Mouse (Mus musculus): Measurements from ENCODE around the gene Sf3b4. TPM values are rescaled to one million over a fixed set of nuclear protein-coding genes. Genes with fewer than 3 reads are reported as not detected.

Sf3b4 gene
- 135 and 151 TPM in 2 replicates for polyA plus RNA-seq (2014; fragmentation: Nextera tagmentation; extraction: Ambion mirVana)

DNA sequence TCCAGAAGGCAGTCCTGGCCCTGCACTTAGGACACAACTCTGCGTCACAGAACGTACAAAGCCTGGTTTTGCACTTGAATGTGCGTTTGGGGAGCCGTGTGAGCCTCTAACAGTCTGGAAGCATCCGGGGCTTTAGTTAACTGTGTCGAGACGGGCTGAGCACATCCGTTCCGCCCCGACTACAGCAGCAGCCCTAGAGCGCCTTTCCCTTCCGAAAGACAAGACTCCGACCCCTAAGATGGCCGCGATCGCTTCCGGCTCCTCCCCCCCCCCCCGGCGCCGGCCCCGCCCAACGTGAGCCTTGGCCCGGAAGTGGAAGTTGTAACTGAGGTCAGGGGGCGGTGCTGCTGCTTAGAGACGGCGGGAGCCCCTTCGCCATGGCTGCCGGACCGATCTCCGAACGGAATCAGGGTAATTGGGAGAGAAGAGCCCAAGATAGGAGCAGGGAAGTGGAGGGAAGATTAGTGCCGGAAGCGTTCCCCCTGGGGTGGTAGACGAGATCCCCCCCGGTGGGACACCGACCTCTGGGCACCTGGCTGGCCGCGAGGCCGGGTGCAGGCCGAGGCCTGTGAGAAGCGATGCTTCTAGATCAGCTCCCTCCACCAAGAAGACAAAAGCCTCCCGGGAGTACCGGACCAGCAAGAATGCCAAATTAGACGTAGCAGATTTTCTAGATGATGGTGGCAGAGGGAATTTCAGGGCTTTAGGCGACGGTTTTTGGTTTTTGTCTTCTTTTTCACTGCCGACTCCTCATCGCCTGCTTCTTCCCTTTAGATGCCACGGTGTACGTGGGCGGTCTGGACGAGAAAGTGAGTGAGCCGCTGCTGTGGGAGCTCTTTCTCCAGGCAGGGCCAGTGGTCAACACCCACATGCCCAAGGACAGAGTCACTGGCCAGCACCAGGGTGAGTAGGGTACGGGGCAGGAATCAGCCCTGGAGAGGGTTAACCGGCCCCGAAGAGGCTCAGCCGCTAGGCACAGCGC is at the start of gene Sf3b4:
Sf3b4 (plus strand) TSS at position 136 of the 982 bp plus-strand sequence.
- ATAC-seq (ENCODE audit: low FRiP score), result peak; percentile 93
- Histone ChIP-seq H3K4me3 (replicated peaks; ENCODE audit: low read length) (peak within 1 kb of the TSS; percentile 74), H3K9ac (peak within 1 kb of the TSS; percentile 89), H3K27me3 (ENCODE audit: control insufficient read depth, insufficient read depth, low read length) (no peaks in the 10 kb centered on the region), H3K4me1 (replicated peaks; ENCODE audit: control insufficient read depth, insufficient read depth, low read length) (peaks cover 24% of the 10 kb centered on the region), H3K4me2 (replicated peaks) (peak within 1 kb of the TSS; percentile 97), H3K9me3 (ENCODE audit: control insufficient read depth, low read length) (no peaks in the 10 kb centered on the region), H3K27ac (peak within 1 kb of the TSS; percentile 98), H3K36me3 (replicated peaks; ENCODE audit: control insufficient read depth, insufficient read depth) (peaks cover 38% of the 10 kb centered on the region)
- DNase-seq (ENCODE audit: low spot score), result peak; percentile 92
- under 1% methylated on average over 58 of the region's 58 CpGs for WGBS

DNA sequence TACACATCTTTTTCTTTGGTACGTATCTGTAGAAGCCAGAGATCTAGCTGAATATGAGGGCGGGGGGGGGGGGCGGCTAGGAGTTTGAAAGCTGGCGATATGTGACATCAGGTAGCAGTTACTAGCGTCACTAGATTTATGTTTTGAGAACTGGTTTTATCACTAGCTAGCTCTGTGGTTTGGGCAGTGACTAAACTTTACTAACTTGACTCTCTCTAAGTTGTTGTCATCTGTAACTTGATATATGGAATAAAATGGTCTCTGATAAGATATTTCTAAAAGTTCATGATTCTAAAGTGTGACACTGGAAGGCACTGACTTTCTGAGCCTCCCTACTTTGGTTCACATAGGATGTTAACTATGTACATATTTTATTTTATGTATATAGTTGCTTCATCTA is 47.9 kb upstream of the Sf3b4 start:
- 95% methylated on average over 5 of the region's 5 CpGs for WGBS
- Histone ChIP-seq H3K27me3 (ENCODE audit: control insufficient read depth, insufficient read depth, low read length) (no peaks in the 10 kb centered on the region), H3K27ac (no peak overlapping the region), H3K4me2 (replicated peaks) (no peak overlapping the region), H3K9ac (no peak overlapping the region), H3K4me1 (replicated peaks; ENCODE audit: control insufficient read depth, insufficient read depth, low read length) (no peaks in the 10 kb centered on the region), H3K36me3 (replicated peaks; ENCODE audit: control insufficient read depth, insufficient read depth) (no peaks in the 10 kb centered on the region), H3K9me3 (ENCODE audit: control insufficient read depth, low read length) (no peaks in the 10 kb centered on the region), H3K4me3 (replicated peaks; ENCODE audit: low read length) (no peak overlapping the region)
- DNase-seq (ENCODE audit: low spot score), result no peak
- no peak for ATAC-seq (ENCODE audit: low FRiP score)

DNA sequence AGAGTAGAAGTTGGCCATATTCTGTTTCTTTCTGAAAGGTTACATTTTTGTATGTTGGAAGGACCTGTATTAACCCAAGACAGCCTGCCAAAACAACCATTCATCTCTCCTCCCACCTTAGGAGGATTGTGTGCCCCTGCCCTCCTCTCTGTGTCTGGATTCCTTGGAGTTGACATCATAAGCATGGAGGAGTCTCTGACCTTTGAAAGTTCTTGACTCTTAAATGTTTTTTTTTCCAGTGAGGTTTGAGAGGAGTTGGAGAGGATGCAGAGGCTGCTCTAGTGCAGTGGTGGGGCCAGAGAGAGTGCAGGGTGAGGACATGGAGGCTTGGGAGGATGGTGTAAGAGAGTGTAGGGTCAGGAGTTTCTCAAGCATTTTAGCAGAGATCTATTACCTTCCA is 44.0 kb upstream of the Sf3b4 start:
- H3K9me3 ChIP-seq (ENCODE audit: control insufficient read depth, low read length), result no peaks in the 10 kb centered on the region
- no peak overlapping the region for H3K4me3 ChIP-seq (replicated peaks; ENCODE audit: low read length)
- ATAC-seq (ENCODE audit: low FRiP score) (no peak), DNase-seq (ENCODE audit: low spot score) (no peak)
- H3K4me1 ChIP-seq (replicated peaks; ENCODE audit: control insufficient read depth, insufficient read depth, low read length), result no peaks in the 10 kb centered on the region
- no peaks in the 10 kb centered on the region for H3K27me3 ChIP-seq (ENCODE audit: control insufficient read depth, insufficient read depth, low read length)
- no peak overlapping the region for H3K4me2 ChIP-seq (replicated peaks)
- no peak overlapping the region for H3K9ac ChIP-seq
- H3K36me3 ChIP-seq (replicated peaks; ENCODE audit: control insufficient read depth, insufficient read depth), result no peaks in the 10 kb centered on the region
- H3K27ac ChIP-seq, result no peak overlapping the region

DNA sequence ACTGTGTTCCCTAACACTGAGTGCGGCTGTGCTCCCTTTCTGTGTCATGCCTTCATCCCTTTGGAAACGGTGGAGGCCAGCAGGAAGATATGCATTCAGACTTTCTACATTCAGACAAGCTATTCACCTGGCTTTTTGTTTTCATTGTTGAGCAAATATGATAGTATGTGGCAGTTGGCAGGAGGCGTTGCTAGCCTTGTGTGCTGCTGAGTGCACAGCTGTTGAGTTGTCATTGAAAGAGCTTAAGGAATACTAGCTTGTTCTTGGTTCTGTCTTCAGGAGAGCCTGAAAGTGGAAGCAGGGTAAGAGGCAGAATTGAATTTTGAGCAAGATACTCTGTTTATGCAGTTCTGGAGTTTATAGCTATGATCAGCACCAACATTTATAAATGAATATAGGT is 39.7 kb upstream of the Sf3b4 start:
- no peak for DNase-seq (ENCODE audit: low spot score)
- WGBS, result 76% methylated on average over 3 of the region's 3 CpGs
- no peak overlapping the region for H3K27ac ChIP-seq
- peaks cover 9% of the 10 kb centered on the region; the same call in 1 of the 2 replicates for H3K36me3 ChIP-seq (replicated peaks; ENCODE audit: control insufficient read depth, insufficient read depth)
- no peak overlapping the region for H3K9ac ChIP-seq
- H3K4me3 ChIP-seq (replicated peaks; ENCODE audit: low read length), result no peak overlapping the region
- no peaks in the 10 kb centered on the region for H3K27me3 ChIP-seq (ENCODE audit: control insufficient read depth, insufficient read depth, low read length)
- no peaks in the 10 kb centered on the region for H3K9me3 ChIP-seq (ENCODE audit: control insufficient read depth, low read length)
- ATAC-seq (ENCODE audit: low FRiP score), result no peak
- no peaks in the 10 kb centered on the region for H3K4me1 ChIP-seq (replicated peaks; ENCODE audit: control insufficient read depth, insufficient read depth, low read length)
- H3K4me2 ChIP-seq (replicated peaks), result no peak overlapping the region

DNA sequence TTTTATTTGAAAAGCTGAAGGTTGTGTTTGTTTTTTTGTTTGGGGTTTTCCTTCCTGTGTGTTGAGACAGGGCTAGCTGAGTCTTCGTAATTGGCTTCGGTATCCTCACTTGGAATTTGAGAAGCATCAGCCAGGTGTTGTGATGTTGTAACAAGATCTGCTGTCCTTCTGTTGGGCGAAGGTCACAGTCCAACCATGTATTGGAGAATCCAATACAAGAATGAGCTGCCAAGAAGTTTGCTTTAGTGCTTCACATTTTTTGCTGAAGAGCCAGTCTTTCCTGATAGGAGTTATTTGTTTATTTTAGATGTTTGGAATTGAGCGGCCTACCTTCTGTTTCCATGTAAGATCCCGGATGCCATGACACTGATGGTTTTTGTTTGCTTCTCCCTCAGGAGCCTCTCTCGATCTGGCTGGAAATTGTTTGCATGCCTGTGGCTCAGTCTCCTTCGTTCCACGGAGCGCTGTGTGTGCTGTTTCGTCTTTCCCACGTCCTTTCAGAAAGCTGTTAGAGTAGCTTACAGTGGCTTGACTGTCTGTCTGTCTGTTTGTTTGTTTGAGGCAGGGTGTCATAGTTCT is 38.7 kb upstream of the Sf3b4 start:
- H3K9ac ChIP-seq, result no peak overlapping the region
- no peak overlapping the region for H3K4me2 ChIP-seq (replicated peaks)
- no peaks in the 10 kb centered on the region for H3K4me1 ChIP-seq (replicated peaks; ENCODE audit: control insufficient read depth, insufficient read depth, low read length)
- H3K9me3 ChIP-seq (ENCODE audit: control insufficient read depth, low read length), result no peaks in the 10 kb centered on the region
- H3K4me3 ChIP-seq (replicated peaks; ENCODE audit: low read length), result no peak overlapping the region
- DNase-seq (ENCODE audit: low spot score) (no peak), ATAC-seq (ENCODE audit: low FRiP score) (no peak)
- H3K36me3 ChIP-seq (replicated peaks; ENCODE audit: control insufficient read depth, insufficient read depth), result peaks cover 12% of the 10 kb centered on the region; the same call in 1 of the 2 replicates
- H3K27ac ChIP-seq, result no peak overlapping the region
- WGBS, result 78% methylated on average over 11 of the region's 11 CpGs
- no peaks in the 10 kb centered on the region for H3K27me3 ChIP-seq (ENCODE audit: control insufficient read depth, insufficient read depth, low read length)

DNA sequence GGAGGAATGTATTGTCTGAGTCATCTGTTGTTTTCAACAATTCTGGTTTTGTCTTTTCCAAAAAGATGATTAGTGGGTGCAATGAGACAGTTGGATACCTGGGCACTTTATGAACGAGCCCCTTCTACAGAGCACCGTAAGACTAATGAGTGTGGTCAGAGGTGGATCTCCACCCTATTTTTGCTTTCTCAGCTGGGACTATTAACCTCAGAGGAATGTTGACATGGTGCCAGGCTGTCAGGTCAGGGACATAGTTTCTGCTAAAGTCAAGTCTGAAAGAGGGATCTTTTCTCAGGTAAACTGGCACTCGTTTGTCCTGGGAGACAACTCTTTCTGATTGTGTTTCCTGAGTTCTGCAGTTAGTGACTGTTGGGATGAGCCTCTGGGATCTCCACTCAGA is 37.1 kb upstream of the Sf3b4 start:
- 90% methylated on average over 3 of the region's 3 CpGs for WGBS
- no peak for DNase-seq (ENCODE audit: low spot score)
- H3K4me2 ChIP-seq (replicated peaks), result no peak overlapping the region
- no peak overlapping the region for H3K27ac ChIP-seq
- no peak overlapping the region for H3K4me3 ChIP-seq (replicated peaks; ENCODE audit: low read length)
- peaks cover 18% of the 10 kb centered on the region; the same call in 1 of the 2 replicates for H3K36me3 ChIP-seq (replicated peaks; ENCODE audit: control insufficient read depth, insufficient read depth)
- H3K9ac ChIP-seq, result no peak overlapping the region
- H3K9me3 ChIP-seq (ENCODE audit: control insufficient read depth, low read length), result no peaks in the 10 kb centered on the region
- no peaks in the 10 kb centered on the region for H3K4me1 ChIP-seq (replicated peaks; ENCODE audit: control insufficient read depth, insufficient read depth, low read length)
- ATAC-seq (ENCODE audit: low FRiP score), result no peak
- H3K27me3 ChIP-seq (ENCODE audit: control insufficient read depth, insufficient read depth, low read length), result no peaks in the 10 kb centered on the region

DNA sequence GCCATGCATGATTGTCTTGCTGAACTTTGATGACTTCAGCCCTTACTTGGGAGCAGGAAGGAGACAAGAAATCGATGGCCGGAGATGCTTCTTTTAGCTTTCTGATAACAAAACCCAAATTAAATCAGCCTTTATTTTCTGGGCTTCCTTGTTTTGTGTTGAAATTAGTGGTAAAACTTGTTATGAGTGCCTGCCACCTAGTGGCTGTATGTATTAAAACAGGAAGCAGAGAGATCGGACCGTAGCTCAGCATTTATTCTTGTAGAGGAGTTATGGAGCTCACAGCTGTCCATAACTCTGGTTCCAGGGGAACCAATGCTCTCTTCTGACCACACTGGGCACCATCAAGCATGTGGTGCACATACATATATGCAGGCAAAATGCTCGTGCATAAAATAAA is 24.2 kb upstream of the Sf3b4 start:
- ATAC-seq (ENCODE audit: low FRiP score), result no peak
- 19% methylated on average over 5 of the region's 5 CpGs for WGBS

DNA sequence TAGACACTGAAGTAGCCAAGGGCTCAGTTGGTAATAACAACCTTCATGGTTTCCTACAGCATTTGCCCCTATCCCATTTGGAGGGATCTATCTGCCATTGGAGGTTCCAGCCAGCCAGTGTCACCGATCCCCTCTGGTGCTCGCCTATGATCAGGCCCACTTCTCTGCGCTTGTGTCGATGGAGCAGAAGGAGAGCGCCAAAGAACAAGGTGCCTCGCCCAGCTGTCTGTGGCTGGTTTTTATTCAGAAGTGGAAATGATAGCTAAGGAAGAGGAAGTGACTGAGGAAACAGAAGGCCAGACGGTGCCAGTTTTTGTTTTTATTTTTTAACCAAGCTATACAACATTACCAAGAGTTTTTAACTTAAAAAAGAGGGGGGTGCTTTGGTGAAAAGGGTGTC is 20.3 kb upstream of the Sf3b4 start:
- Histone ChIP-seq H3K4me3 (replicated peaks; ENCODE audit: low read length) (no peak overlapping the region), H3K4me2 (replicated peaks) (no peak overlapping the region), H3K9ac (no peak overlapping the region), H3K36me3 (replicated peaks; ENCODE audit: control insufficient read depth, insufficient read depth) (peaks cover 58% of the 10 kb centered on the region), H3K27me3 (ENCODE audit: control insufficient read depth, insufficient read depth, low read length) (no peaks in the 10 kb centered on the region), H3K27ac (no peak overlapping the region), H3K4me1 (replicated peaks; ENCODE audit: control insufficient read depth, insufficient read depth, low read length) (no peaks in the 10 kb centered on the region), H3K9me3 (ENCODE audit: control insufficient read depth, low read length) (no peaks in the 10 kb centered on the region)
- DNase-seq (ENCODE audit: low spot score) (no peak), ATAC-seq (ENCODE audit: low FRiP score) (no peak)
- WGBS, result 92% methylated on average over 7 of the region's 7 CpGs

More for the DNA sequence above, 24.2 kb upstream of the Sf3b4 start:
- Histone ChIP-seq H3K4me3 (replicated peaks; ENCODE audit: low read length) (no peak overlapping the region), H3K36me3 (replicated peaks; ENCODE audit: control insufficient read depth, insufficient read depth) (peaks cover 58% of the 10 kb centered on the region), H3K9ac (peak overlapping the region; percentile 40; the same call in 1 of the 2 replicates), H3K4me2 (replicated peaks) (no peak overlapping the region), H3K27ac (peak overlapping the region; percentile 47; the same call in 1 of the 2 replicates), H3K9me3 (ENCODE audit: control insufficient read depth, low read length) (no peaks in the 10 kb centered on the region), H3K27me3 (ENCODE audit: control insufficient read depth, insufficient read depth, low read length) (no peaks in the 10 kb centered on the region), H3K4me1 (replicated peaks; ENCODE audit: control insufficient read depth, insufficient read depth, low read length) (no peaks in the 10 kb centered on the region)
- DNase-seq (ENCODE audit: low spot score), result peak; percentile 85

DNA sequence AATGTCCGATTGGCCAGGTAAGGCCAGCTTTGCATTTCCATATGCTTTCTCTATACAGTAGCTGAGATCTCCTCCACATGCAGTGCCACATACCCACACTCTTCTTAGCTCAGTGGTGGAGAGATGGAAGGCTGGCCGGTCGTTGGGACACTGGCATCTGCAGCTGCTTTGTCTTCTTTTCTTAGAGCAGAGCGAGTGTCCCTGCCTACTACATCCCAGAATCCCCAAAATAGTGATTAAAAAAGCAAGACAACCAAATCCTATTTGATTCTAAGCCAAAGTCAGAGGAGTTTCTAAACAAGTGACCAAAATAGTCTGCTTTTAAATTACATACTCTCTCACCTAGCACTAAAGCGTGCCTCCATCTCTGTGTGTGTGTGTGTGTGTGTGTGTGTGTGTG is 19.5 kb upstream of the Sf3b4 start:
- Histone ChIP-seq H3K4me2 (replicated peaks) (no peak overlapping the region), H3K9me3 (ENCODE audit: control insufficient read depth, low read length) (no peaks in the 10 kb centered on the region), H3K9ac (no peak overlapping the region), H3K4me1 (replicated peaks; ENCODE audit: control insufficient read depth, insufficient read depth, low read length) (no peaks in the 10 kb centered on the region), H3K27ac (no peak overlapping the region), H3K27me3 (ENCODE audit: control insufficient read depth, insufficient read depth, low read length) (no peaks in the 10 kb centered on the region), H3K4me3 (replicated peaks; ENCODE audit: low read length) (no peak overlapping the region), H3K36me3 (replicated peaks; ENCODE audit: control insufficient read depth, insufficient read depth) (peaks cover 58% of the 10 kb centered on the region)
- DNase-seq (ENCODE audit: low spot score), result no peak
- ATAC-seq (ENCODE audit: low FRiP score), result no peak
- 92% methylated on average over 5 of the region's 5 CpGs for WGBS
